Mouse (Mus musculus) liver, embryonic 11.5 days (tissue): ENCODE measurements around the gene Borcs8. TPM values are rescaled to one million over a fixed set of nuclear protein-coding genes. Genes with fewer than 3 reads are reported as not detected.
A peak's percentile ranks its signal among the peaks of the same experiment; 100 is the strongest.

Experiments used
- ATAC-seq: fragments of 200-750 bp; cut with Nextera tagmentation; replicated peaks from 2 replicates; pipeline ENCODE4 v1.8.0; 2017; ENCODE audit warnings: moderate number of reproducible peaks, mild to moderate bottlenecking, moderate TSS enrichment, moderate library complexity; ENCODE audit not compliant: low FRiP score
- DNase-seq: peaks from one replicate; pipeline ENCODE4 v3.0.0-alpha.2; 2017; ENCODE audit warnings: low spot score
- H3K27ac ChIP-seq: fragments of 300-500 bp; sonication (generic); 2 replicates; pipeline ENCODE4 v1.5.1; 2014; ENCODE audit warnings: mild to moderate bottlenecking, low read depth, low read length, control low read depth
- H3K27me3 ChIP-seq: fragments of 300-500 bp; sonication (generic); replicated peaks from 2 replicates; pipeline ENCODE4 v1.6.1; 2014; ENCODE audit warnings: low read length, mixed read lengths; ENCODE audit not compliant: control insufficient read depth, insufficient read depth
- H3K36me3 ChIP-seq: fragments of 300-500 bp; sonication (generic); 2 replicates; pipeline ENCODE4 v1.6.1; 2014; ENCODE audit warnings: mild to moderate bottlenecking, low read length, moderate library complexity, mixed read lengths; ENCODE audit not compliant: control insufficient read depth, insufficient read depth
- H3K4me1 ChIP-seq: fragments of 300-500 bp; sonication (generic); replicated peaks from 2 replicates; pipeline ENCODE4 v1.6.1; 2014; ENCODE audit warnings: low read length, mixed read lengths; ENCODE audit not compliant: control insufficient read depth, insufficient read depth
- H3K4me2 ChIP-seq: fragments of 300-500 bp; sonication (generic); 2 replicates; pipeline ENCODE4 v1.6.1; 2014; ENCODE audit warnings: mild to moderate bottlenecking, control low read depth, moderate library complexity
- H3K4me3 ChIP-seq: fragments of 300-500 bp; sonication (generic); 2 replicates; pipeline ENCODE4 v1.5.1; 2014; ENCODE audit warnings: low read depth, low read length, control low read depth
- H3K9ac ChIP-seq: fragments of 300-500 bp; sonication (generic); 2 replicates; pipeline ENCODE4 v1.6.1; 2014; ENCODE audit warnings: low read depth, low read length, control low read depth
- H3K9me3 ChIP-seq: fragments of 300-500 bp; sonication (generic); 2 replicates; pipeline ENCODE4 v1.6.1; 2016; ENCODE audit warnings: low read length, inconsistent platforms, mixed read lengths; ENCODE audit not compliant: control insufficient read depth
- WGBS: fragments of 180-500 bp; shearing (Covaris S2); extraction: QIAGEN DNeasy Blood & Tissue Kit; methylation state at CpG from one replicate; pipeline ENCODE4 v1.1.7; 2014; 5-methylcytosine and 5-hydroxymethylcytosine counted together
- polyA plus RNA-seq: library from polyadenylated mRNA; unstranded; fragments of >200 nt; fragmentation: Nextera tagmentation; extraction: Ambion mirVana; gene quantifications from 2 replicates; pipeline ENCODE4 v1.2.1, GENCODE M21; 2014

Gene Borcs8
- polyA plus RNA-seq, 1 experiment from 2014 or later = 46.2 TPM

GRCm38 (mm10) chr8:70112401-70113016, 26.8 kb upstream of the Borcs8 start:
- Histone ChIP-seq H3K4me2 (no peak overlapping the region), H3K27me3 (peaks cover 88% of the 10 kb centered on the region), H3K4me3 (no peak overlapping the region), H3K9me3 (no peaks in the 10 kb centered on the region), H3K4me1 (no peaks in the 10 kb centered on the region), H3K36me3 (no peaks in the 10 kb centered on the region), H3K9ac (no peak overlapping the region), H3K27ac (no peak overlapping the region)
- ATAC-seq (no peak), DNase-seq (no peak)
- WGBS = 11% methylated on average over 43 of the region's 43 CpGs

GRCm38 (mm10) chr8:70114488-70114887, 24.8 kb upstream of the Borcs8 start:
- Histone ChIP-seq H3K4me2 (no peak overlapping the region), H3K27me3 (peaks cover 99% of the 10 kb centered on the region), H3K9me3 (no peaks in the 10 kb centered on the region), H3K27ac (no peak overlapping the region), H3K4me1 (no peaks in the 10 kb centered on the region), H3K9ac (no peak overlapping the region), H3K4me3 (no peak overlapping the region), H3K36me3 (no peaks in the 10 kb centered on the region)
- no peak for ATAC-seq
- 25% methylated on average over 6 of the region's 6 CpGs for WGBS
- no peak for DNase-seq

- no peak overlapping the region for H3K9ac ChIP-seq
- no peak overlapping the region for H3K27ac ChIP-seq
- WGBS = 61% methylated on average over 13 of the region's 13 CpGs
- H3K27me3 ChIP-seq = peaks cover 99% of the 10 kb centered on the region
- H3K9me3 ChIP-seq = no peaks in the 10 kb centered on the region
- H3K4me1 ChIP-seq = no peaks in the 10 kb centered on the region
- ATAC-seq (no peak), DNase-seq (no peak)
- no peak overlapping the region for H3K4me2 ChIP-seq
- H3K4me3 ChIP-seq = no peak overlapping the region
- no peaks in the 10 kb centered on the region for H3K36me3 ChIP-seq
These were observed 24.4 kb upstream of the Borcs8 start for GRCm38 (mm10) chr8:70114892-70115291.

- ATAC-seq = no peak
These were observed 21.7 kb upstream of the Borcs8 start for GRCm38 (mm10) chr8:70117611-70118010.

GRCm38 (mm10) chr8:70118726-70119700, 20.3 kb upstream of the Borcs8 start:
- ATAC-seq = no peak
- 19% methylated on average over 17 of the region's 17 CpGs for WGBS
- no peak for DNase-seq
- H3K9ac ChIP-seq = no peak overlapping the region
- H3K4me1 ChIP-seq = no peaks in the 10 kb centered on the region
- no peak overlapping the region for H3K27ac ChIP-seq
- H3K4me3 ChIP-seq = no peak overlapping the region
- no peaks in the 10 kb centered on the region for H3K36me3 ChIP-seq
- no peaks in the 10 kb centered on the region for H3K9me3 ChIP-seq
- no peak overlapping the region for H3K4me2 ChIP-seq
- H3K27me3 ChIP-seq = peaks cover 77% of the 10 kb centered on the region

More at GRCm38 (mm10) chr8:70117611-70118010, 21.7 kb upstream of the Borcs8 start:
- Histone ChIP-seq H3K27me3 (peaks cover 91% of the 10 kb centered on the region), H3K27ac (no peak overlapping the region), H3K4me1 (no peaks in the 10 kb centered on the region), H3K9ac (no peak overlapping the region), H3K9me3 (no peaks in the 10 kb centered on the region), H3K4me2 (no peak overlapping the region), H3K4me3 (no peak overlapping the region), H3K36me3 (no peaks in the 10 kb centered on the region)
- DNase-seq = peak; percentile 45
- 6% methylated on average over 9 of the region's 9 CpGs for WGBS

GRCm38 (mm10) chr8:70120667-70121066, 18.6 kb upstream of the Borcs8 start, which contains the start of gene Ncan:
TSS of gene Ncan (minus strand) at chr8:70120873.
- Histone ChIP-seq H3K4me1 (no peaks in the 10 kb centered on the region), H3K27ac (no peak within 1 kb of the TSS), H3K36me3 (no peaks in the 10 kb centered on the region), H3K4me2 (no peak within 1 kb of the TSS), H3K4me3 (no peak within 1 kb of the TSS), H3K27me3 (peaks cover 60% of the 10 kb centered on the region), H3K9ac (no peak within 1 kb of the TSS), H3K9me3 (no peaks in the 10 kb centered on the region)
- DNase-seq (no peak), ATAC-seq (no peak)
- WGBS = 6% methylated on average over 19 of the region's 19 CpGs

- no peak overlapping the region for H3K4me2 ChIP-seq
- no peaks in the 10 kb centered on the region for H3K36me3 ChIP-seq
- H3K9me3 ChIP-seq = no peaks in the 10 kb centered on the region
- DNase-seq (no peak), ATAC-seq (no peak)
- H3K27ac ChIP-seq = no peak overlapping the region
- no peak overlapping the region for H3K4me3 ChIP-seq
- no peak overlapping the region for H3K9ac ChIP-seq
- no peaks in the 10 kb centered on the region for H3K4me1 ChIP-seq
- peaks cover 40% of the 10 kb centered on the region for H3K27me3 ChIP-seq
- 56% methylated on average over 2 of the region's 2 CpGs for WGBS
These were observed 16.4 kb upstream of the Borcs8 start for GRCm38 (mm10) chr8:70122863-70123262.

GRCm38 (mm10) chr8:70124992-70125391, 14.3 kb upstream of the Borcs8 start:
- Histone ChIP-seq H3K4me2 (no peak overlapping the region), H3K9ac (no peak overlapping the region), H3K9me3 (no peaks in the 10 kb centered on the region), H3K27me3 (peaks cover 18% of the 10 kb centered on the region), H3K27ac (no peak overlapping the region), H3K4me3 (no peak overlapping the region), H3K36me3 (no peaks in the 10 kb centered on the region), H3K4me1 (no peaks in the 10 kb centered on the region)
- ATAC-seq = no peak
- 60% methylated on average over 8 of the region's 8 CpGs for WGBS
- DNase-seq = no peak
